Mouse (Mus musculus): Measurements from ENCODE around the gene Slc3a2. TPM values are rescaled to one million over a fixed set of nuclear protein-coding genes. Genes with fewer than 3 reads are reported as not detected.

Slc3a2 gene
- total RNA-seq, 2 experiments from 2014 or later = 206 to 242 TPM

DNA sequence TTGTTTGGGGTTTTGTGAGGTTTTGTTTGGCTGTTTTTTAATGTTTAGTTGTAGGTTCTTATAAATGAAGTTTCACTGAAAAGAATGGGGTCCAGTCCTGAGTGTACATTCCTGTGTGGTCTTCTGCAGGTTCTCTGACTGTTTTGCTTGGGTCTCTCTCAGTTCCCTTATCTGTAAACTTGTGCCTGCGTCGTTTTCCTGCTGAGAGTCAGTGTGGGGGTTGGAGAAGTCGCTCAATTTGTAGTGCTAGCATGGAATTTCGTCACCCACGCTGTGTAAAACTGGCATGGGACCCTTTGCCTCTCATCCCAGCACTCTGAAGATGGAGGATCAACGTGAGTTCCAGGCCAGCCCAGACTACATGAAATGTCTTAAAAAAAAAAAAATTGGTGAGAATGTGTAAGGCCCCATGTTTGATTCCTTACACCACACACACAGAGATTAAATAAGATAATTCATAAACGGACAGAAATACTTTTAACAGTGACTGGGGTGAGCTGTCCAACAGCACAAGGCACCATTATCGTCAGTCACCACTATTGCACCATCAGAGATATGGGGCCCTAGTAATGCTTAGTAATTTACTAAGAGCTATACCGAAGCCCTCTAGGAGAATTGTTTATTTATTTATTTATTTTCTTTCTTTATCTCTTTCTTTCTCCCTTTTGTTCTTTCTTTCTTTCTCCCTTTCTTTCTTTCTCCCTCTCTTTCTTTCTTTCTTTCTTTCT lies 49.7 kb downstream of the Slc3a2 start:
- ATAC-seq (replicated peaks; ENCODE audit: low FRiP score, poor library complexity, severe bottlenecking) = no peak

DNA sequence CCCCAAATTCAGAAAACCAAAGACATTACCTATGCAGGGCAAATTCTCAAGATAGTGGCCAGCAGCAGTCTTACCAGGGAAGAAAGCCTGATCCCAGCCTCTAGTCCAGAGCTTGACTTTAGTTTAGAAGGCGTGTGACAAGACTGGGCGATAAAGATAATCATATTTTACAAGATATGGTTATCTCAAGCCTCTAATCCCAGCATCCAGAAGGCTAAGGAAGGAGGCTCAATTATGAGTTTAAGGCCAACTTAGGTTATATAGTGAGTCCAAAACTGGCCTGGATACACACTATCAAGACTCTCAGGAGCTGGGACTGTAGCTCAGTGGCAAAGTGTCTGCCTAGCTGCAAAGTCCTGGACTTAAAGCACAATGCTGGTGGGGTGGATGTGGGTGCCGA lies 50.3 kb downstream of the Slc3a2 start:
- peak; percentile 46; the same call in 1 of the 2 replicates for ATAC-seq (replicated peaks; ENCODE audit: low FRiP score, poor library complexity, severe bottlenecking)

- ATAC-seq (replicated peaks; ENCODE audit: low FRiP score, poor library complexity, severe bottlenecking) = no peak
Measured at GRCm38 (mm10) chr19:8665746-8666145, 57.4 kb downstream of the Slc3a2 start.

DNA sequence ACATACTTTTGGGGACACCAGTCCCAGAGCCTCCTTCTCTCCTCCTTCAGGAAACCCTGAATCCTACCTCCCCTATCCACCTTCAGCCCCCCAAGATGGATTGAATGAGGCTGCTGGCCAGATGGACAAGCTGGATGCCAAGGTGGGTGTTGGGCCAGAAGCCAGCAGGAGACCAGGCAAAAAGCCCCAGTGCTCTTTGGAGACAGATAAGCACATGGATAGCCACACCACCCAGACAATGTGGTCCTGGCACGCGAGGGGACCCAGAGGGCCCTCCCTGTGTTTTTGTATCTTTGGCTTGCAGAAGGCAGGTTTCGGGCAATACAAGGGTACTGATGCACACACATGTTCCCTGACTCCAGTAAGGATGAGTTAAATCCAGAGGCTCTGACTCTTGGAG lies 58.3 kb downstream of the Slc3a2 start:
- ATAC-seq (replicated peaks; ENCODE audit: low FRiP score, poor library complexity, severe bottlenecking) = no peak

DNA sequence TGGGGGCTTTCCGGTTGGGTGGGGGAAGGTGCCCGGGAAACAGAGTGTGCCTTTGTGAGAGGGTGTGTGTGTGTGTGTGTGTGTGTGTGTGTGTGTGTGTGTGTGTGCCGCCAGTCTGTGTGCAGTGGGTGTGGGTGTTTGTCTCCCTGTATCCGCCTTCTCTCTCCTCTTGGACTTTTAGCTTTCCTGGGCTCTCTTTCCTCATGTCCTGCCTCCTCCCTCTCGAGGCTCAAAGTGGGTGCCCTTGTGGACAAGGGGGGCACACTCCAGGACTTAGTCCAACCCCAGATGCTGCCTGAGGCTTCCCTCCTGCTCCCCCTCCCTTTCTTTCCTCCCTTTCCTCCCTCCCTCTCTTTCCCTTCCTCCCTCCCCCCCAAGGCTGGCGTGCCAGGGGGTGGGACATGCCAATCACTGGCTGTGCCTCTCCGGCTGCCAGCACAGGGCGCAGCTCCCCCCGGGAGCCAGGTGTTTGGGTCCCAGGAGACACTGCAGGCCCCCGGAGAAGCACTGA lies 59.2 kb downstream of the Slc3a2 start:
- no peak for ATAC-seq (replicated peaks; ENCODE audit: low FRiP score, poor library complexity, severe bottlenecking)

DNA sequence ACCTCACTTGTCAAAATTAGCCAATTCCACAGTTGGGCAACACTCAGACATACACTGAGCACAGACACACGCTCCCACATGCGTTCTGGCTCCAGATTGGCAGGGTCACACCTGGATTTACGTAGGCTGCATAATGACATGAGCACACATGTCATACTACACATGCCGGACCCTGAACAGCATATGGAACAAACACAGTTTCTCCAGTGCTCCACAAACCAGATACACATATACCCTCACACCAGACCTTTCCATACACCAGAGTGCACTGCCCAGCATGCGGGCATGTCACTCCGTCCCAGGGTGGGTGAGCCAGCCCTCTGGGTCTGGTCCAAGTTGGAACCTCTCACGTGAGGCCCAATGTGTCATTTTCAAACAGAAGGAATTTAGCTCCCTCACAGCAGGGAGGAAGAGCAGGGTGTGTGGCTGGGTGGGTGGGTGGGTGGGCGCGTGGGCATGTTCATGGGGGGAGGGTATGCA lies 59.8 kb downstream of the Slc3a2 start, which contains the start of gene Chrm1:
Gene Chrm1 (plus strand): TSS at position 430 of the 480 bp plus-strand sequence.
- ATAC-seq (replicated peaks; ENCODE audit: low FRiP score, poor library complexity, severe bottlenecking) = no peak

GRCm38 (mm10) chr19:8662337-8662736 lies 60.8 kb downstream of the Slc3a2 start:
- no peak for ATAC-seq (replicated peaks; ENCODE audit: low FRiP score, poor library complexity, severe bottlenecking)

- ATAC-seq (replicated peaks; ENCODE audit: low FRiP score, poor library complexity, severe bottlenecking) = no peak
Measured at GRCm38 (mm10) chr19:8661821-8662307, 61.3 kb downstream of the Slc3a2 start.

Other genes starting within 250 kb of the Slc3a2 start
Only the 30 nearest of the 32 such genes appear.
- 1.1 TPM in 1 of 2 replicates, not detected in the other for gene Slc22a8, start 132.1 kb downstream of the Slc3a2 start, total RNA-seq (2015; ENCODE audit: low replicate concordance)
- not detected in 2 replicates for gene Slc22a8, start 132.1 kb downstream of the Slc3a2 start, total RNA-seq (2017; ENCODE audit: low replicate concordance)
- gene Slc22a6, start 105.3 kb downstream of the Slc3a2 start, total RNA-seq (2015; ENCODE audit: low replicate concordance) = not detected in 2 replicates
- gene Slc22a6, start 105.3 kb downstream of the Slc3a2 start, total RNA-seq (2017; ENCODE audit: low replicate concordance) = not detected in 2 replicates
- not detected in 2 replicates for gene Chrm1, start 59.6 kb downstream of the Slc3a2 start, total RNA-seq (2015; ENCODE audit: low replicate concordance)
- gene Chrm1, start 59.6 kb downstream of the Slc3a2 start, total RNA-seq (2017; ENCODE audit: low replicate concordance) = 0.26 TPM in 1 of 2 replicates, not detected in the other
- gene Wdr74, start 12.5 kb upstream of the Slc3a2 start, total RNA-seq (2015; ENCODE audit: low replicate concordance) = 22.0 and 28.9 TPM in 2 replicates
- gene Wdr74, start 12.5 kb upstream of the Slc3a2 start, total RNA-seq (2017; ENCODE audit: low replicate concordance) = 10.7 and 15.0 TPM in 2 replicates
- not detected in 2 replicates for gene 1700092M07Rik, start 17.3 kb upstream of the Slc3a2 start, total RNA-seq (2015; ENCODE audit: low replicate concordance)
- not detected in 2 replicates for gene 1700092M07Rik, start 17.3 kb upstream of the Slc3a2 start, total RNA-seq (2017; ENCODE audit: low replicate concordance)
- gene Stx5a, start 18.0 kb upstream of the Slc3a2 start, total RNA-seq (2015; ENCODE audit: low replicate concordance) = 67.0 and 97.7 TPM in 2 replicates
- gene Stx5a, start 18.0 kb upstream of the Slc3a2 start, total RNA-seq (2017; ENCODE audit: low replicate concordance) = 119 and 128 TPM in 2 replicates
- gene Nxf1, start 33.7 kb upstream of the Slc3a2 start, total RNA-seq (2015; ENCODE audit: low replicate concordance) = 462 and 487 TPM in 2 replicates
- 79.9 and 80.3 TPM in 2 replicates for gene Nxf1, start 33.7 kb upstream of the Slc3a2 start, total RNA-seq (2017; ENCODE audit: low replicate concordance)
- gene Tmem223, start 47.6 kb upstream of the Slc3a2 start, total RNA-seq (2015; ENCODE audit: low replicate concordance) = 25.9 and 40.7 TPM in 2 replicates
- 11.0 and 21.9 TPM in 2 replicates for gene Tmem223, start 47.6 kb upstream of the Slc3a2 start, total RNA-seq (2017; ENCODE audit: low replicate concordance)
- gene Tmem179b, start 51.1 kb upstream of the Slc3a2 start, total RNA-seq (2015; ENCODE audit: low replicate concordance) = 80.7 and 134 TPM in 2 replicates
- gene Tmem179b, start 51.1 kb upstream of the Slc3a2 start, total RNA-seq (2017; ENCODE audit: low replicate concordance) = 66.6 and 95.1 TPM in 2 replicates
- gene Taf6l, start 63.0 kb upstream of the Slc3a2 start, total RNA-seq (2015; ENCODE audit: low replicate concordance) = 6.7 and 24.1 TPM in 2 replicates
- gene Taf6l, start 63.0 kb upstream of the Slc3a2 start, total RNA-seq (2017; ENCODE audit: low replicate concordance) = 10.5 and 10.9 TPM in 2 replicates
- 49.0 and 51.2 TPM in 2 replicates for gene Polr2g, start 75.2 kb upstream of the Slc3a2 start, total RNA-seq (2015; ENCODE audit: low replicate concordance)
- 16.5 and 25.8 TPM in 2 replicates for gene Polr2g, start 75.2 kb upstream of the Slc3a2 start, total RNA-seq (2017; ENCODE audit: low replicate concordance)
- not detected in 2 replicates for gene Zbtb3, start 79.2 kb upstream of the Slc3a2 start, total RNA-seq (2015; ENCODE audit: low replicate concordance)
- 1.3 TPM in 1 of 2 replicates, not detected in the other for gene Zbtb3, start 79.2 kb upstream of the Slc3a2 start, total RNA-seq (2017; ENCODE audit: low replicate concordance)
- 55.8 and 56.6 TPM in 2 replicates for gene Ttc9c, start 96.0 kb upstream of the Slc3a2 start, total RNA-seq (2015; ENCODE audit: low replicate concordance)
- gene Ttc9c, start 96.0 kb upstream of the Slc3a2 start, total RNA-seq (2017; ENCODE audit: low replicate concordance) = 59.4 and 73.3 TPM in 2 replicates
- 54.9 and 64.2 TPM in 2 replicates for gene Hnrnpul2, start 96.6 kb upstream of the Slc3a2 start, total RNA-seq (2015; ENCODE audit: low replicate concordance)
- 154 and 160 TPM in 2 replicates for gene Hnrnpul2, start 96.6 kb upstream of the Slc3a2 start, total RNA-seq (2017; ENCODE audit: low replicate concordance)
- not detected in 2 replicates for gene AC129217.1, start 106.4 kb upstream of the Slc3a2 start, total RNA-seq (2015; ENCODE audit: low replicate concordance)
- 9.5 and 15.5 TPM in 2 replicates for gene AC129217.1, start 106.4 kb upstream of the Slc3a2 start, total RNA-seq (2017; ENCODE audit: low replicate concordance)
- gene Bscl2, start 114.1 kb upstream of the Slc3a2 start, total RNA-seq (2015; ENCODE audit: low replicate concordance) = 33.9 and 36.0 TPM in 2 replicates
- gene Bscl2, start 114.1 kb upstream of the Slc3a2 start, total RNA-seq (2017; ENCODE audit: low replicate concordance) = 20.2 and 27.1 TPM in 2 replicates
- gene Gng3, start 115.8 kb upstream of the Slc3a2 start, total RNA-seq (2015; ENCODE audit: low replicate concordance) = not detected in 2 replicates
- not detected in 2 replicates for gene Gng3, start 115.8 kb upstream of the Slc3a2 start, total RNA-seq (2017; ENCODE audit: low replicate concordance)
- gene Lrrn4cl, start 127.4 kb upstream of the Slc3a2 start, total RNA-seq (2015; ENCODE audit: low replicate concordance) = 1.7 TPM in 1 of 2 replicates, not detected in the other
- gene Lrrn4cl, start 127.4 kb upstream of the Slc3a2 start, total RNA-seq (2017; ENCODE audit: low replicate concordance) = 0.39 TPM in 1 of 2 replicates, not detected in the other
- gene Ubxn1, start 148.1 kb upstream of the Slc3a2 start, total RNA-seq (2015; ENCODE audit: low replicate concordance) = 46.1 and 49.9 TPM in 2 replicates
- gene Ubxn1, start 148.1 kb upstream of the Slc3a2 start, total RNA-seq (2017; ENCODE audit: low replicate concordance) = 73.1 and 101 TPM in 2 replicates
- 8.8 and 23.1 TPM in 2 replicates for gene Uqcc3, start 157.6 kb upstream of the Slc3a2 start, total RNA-seq (2015; ENCODE audit: low replicate concordance)
- 7.8 TPM in 1 of 2 replicates, not detected in the other for gene Uqcc3, start 157.6 kb upstream of the Slc3a2 start, total RNA-seq (2017; ENCODE audit: low replicate concordance)
- gene Lbhd1, start 160.4 kb upstream of the Slc3a2 start, total RNA-seq (2015; ENCODE audit: low replicate concordance) = 36.4 and 44.9 TPM in 2 replicates
- 6.4 and 9.9 TPM in 2 replicates for gene Lbhd1, start 160.4 kb upstream of the Slc3a2 start, total RNA-seq (2017; ENCODE audit: low replicate concordance)
- not detected in 2 replicates for gene Gm49403, start 160.6 kb upstream of the Slc3a2 start, total RNA-seq (2015; ENCODE audit: low replicate concordance)
- not detected in 2 replicates for gene Gm49403, start 160.6 kb upstream of the Slc3a2 start, total RNA-seq (2017; ENCODE audit: low replicate concordance)
- gene 1810009A15Rik, start 165.5 kb upstream of the Slc3a2 start, total RNA-seq (2015; ENCODE audit: low replicate concordance) = 11.5 and 13.4 TPM in 2 replicates
- 7.0 and 32.0 TPM in 2 replicates for gene 1810009A15Rik, start 165.5 kb upstream of the Slc3a2 start, total RNA-seq (2017; ENCODE audit: low replicate concordance)
- not detected in 2 replicates for gene Gm49416, start 165.6 kb upstream of the Slc3a2 start, total RNA-seq (2015; ENCODE audit: low replicate concordance)
- not detected in 2 replicates for gene Gm49416, start 165.6 kb upstream of the Slc3a2 start, total RNA-seq (2017; ENCODE audit: low replicate concordance)
- gene Ints5, start 169.6 kb upstream of the Slc3a2 start, total RNA-seq (2015; ENCODE audit: low replicate concordance) = 10.1 and 14.3 TPM in 2 replicates
- gene Ints5, start 169.6 kb upstream of the Slc3a2 start, total RNA-seq (2017; ENCODE audit: low replicate concordance) = 7.1 and 7.6 TPM in 2 replicates
- 71.0 and 83.0 TPM in 2 replicates for gene Ganab, start 174.7 kb upstream of the Slc3a2 start, total RNA-seq (2015; ENCODE audit: low replicate concordance)
- 31.9 and 43.0 TPM in 2 replicates for gene Ganab, start 174.7 kb upstream of the Slc3a2 start, total RNA-seq (2017; ENCODE audit: low replicate concordance)
- 16.2 and 28.1 TPM in 2 replicates for gene B3gat3, start 197.0 kb upstream of the Slc3a2 start, total RNA-seq (2015; ENCODE audit: low replicate concordance)
- gene B3gat3, start 197.0 kb upstream of the Slc3a2 start, total RNA-seq (2017; ENCODE audit: low replicate concordance) = 13.8 and 21.3 TPM in 2 replicates
- gene Rom1, start 206.0 kb upstream of the Slc3a2 start, total RNA-seq (2015; ENCODE audit: low replicate concordance) = not detected in 2 replicates
- gene Rom1, start 206.0 kb upstream of the Slc3a2 start, total RNA-seq (2017; ENCODE audit: low replicate concordance) = not detected in 2 replicates
- gene Eml3, start 206.2 kb upstream of the Slc3a2 start, total RNA-seq (2015; ENCODE audit: low replicate concordance) = 6.5 and 9.6 TPM in 2 replicates
- gene Eml3, start 206.2 kb upstream of the Slc3a2 start, total RNA-seq (2017; ENCODE audit: low replicate concordance) = 7.1 and 14.0 TPM in 2 replicates
- gene Mta2, start 218.5 kb upstream of the Slc3a2 start, total RNA-seq (2015; ENCODE audit: low replicate concordance) = 59.9 and 70.3 TPM in 2 replicates
- gene Mta2, start 218.5 kb upstream of the Slc3a2 start, total RNA-seq (2017; ENCODE audit: low replicate concordance) = 84.2 and 125 TPM in 2 replicates

All from erythroid progenitor cell, adult 5-6 weeks (primary cell).